Mouse (Mus musculus) urinary bladder, adult 18-20 months (tissue): ENCODE measurements around the gene Pacsin2.

Experiments used
- DNase-seq, 2 experiments: peaks; one replicate each; pipeline ENCODE4 v3.0.0; 2022; ENCODE audit warnings: low spot score in 2 of 2, mixed read lengths in 2 of 2

The Pacsin2 gene

DNA sequence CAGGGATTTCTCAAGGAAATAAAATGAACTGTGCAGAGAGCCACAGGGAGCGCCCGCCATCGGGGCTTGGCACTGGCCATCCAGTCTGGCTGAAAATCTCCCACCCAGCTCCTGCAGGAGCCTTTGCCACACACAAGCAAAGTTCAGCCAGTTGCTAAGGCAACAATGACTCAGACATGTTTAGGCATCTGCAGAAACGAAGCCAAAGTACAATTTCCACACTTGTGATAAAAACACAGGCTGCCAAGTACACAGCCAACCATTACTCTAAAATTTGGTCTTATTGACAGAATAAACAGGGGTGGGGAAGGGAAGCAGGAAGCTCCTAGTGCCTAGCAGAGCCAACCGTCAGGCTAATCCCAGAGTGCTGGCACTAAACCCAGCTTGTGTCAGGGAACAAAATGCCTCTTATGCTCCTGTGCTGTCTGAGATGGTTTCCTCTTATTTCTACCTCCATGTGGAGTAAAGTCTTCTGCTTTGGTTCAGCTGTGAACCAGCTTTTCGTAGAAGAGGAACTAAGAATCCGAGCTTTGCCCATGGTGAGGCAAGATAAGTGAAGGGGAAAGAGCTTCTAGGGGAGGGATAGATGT, 12.7 kb downstream of the Pacsin2 start:
- peak; percentile 43 to 75 for DNase-seq

DNA sequence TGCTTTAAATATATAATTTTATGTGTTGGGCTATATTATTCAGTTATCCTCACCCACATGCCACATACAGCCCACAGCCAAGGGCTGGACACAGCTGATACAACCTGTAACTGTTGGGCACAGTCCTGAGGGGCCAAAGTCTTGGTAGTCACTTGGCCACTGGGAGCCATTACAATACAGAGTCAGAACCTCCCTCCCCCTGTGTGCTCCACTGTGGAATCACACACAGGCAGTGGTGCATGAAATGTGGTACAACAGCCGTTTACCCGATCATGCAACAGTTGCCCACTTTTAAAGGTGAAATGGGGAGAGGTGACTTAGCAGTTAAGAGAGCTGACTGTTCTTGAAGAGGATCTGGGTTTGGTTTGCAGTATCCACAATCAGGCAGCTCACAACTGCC, 14.4 kb downstream of the Pacsin2 start:
- no peak for DNase-seq

DNA sequence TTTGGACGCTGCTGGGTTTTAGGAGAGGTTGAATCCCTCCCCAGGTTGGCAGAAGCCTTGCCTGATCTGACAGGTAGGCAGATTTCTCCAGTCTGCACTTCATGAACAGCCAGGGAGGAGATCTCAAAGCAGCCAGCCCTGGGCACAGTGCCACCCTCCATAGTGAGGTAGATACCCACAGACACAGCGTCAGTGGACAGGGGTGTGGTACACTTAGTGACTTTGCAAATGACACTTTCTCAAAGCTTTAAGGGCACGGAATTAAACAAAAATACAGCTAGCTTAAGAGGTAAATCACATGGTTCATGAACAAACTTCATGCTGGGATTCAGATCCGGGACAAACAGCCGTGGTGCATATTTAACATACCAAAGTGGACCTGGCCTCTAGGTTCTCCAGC, 15.8 kb downstream of the Pacsin2 start:
- DNase-seq: no peak

DNA sequence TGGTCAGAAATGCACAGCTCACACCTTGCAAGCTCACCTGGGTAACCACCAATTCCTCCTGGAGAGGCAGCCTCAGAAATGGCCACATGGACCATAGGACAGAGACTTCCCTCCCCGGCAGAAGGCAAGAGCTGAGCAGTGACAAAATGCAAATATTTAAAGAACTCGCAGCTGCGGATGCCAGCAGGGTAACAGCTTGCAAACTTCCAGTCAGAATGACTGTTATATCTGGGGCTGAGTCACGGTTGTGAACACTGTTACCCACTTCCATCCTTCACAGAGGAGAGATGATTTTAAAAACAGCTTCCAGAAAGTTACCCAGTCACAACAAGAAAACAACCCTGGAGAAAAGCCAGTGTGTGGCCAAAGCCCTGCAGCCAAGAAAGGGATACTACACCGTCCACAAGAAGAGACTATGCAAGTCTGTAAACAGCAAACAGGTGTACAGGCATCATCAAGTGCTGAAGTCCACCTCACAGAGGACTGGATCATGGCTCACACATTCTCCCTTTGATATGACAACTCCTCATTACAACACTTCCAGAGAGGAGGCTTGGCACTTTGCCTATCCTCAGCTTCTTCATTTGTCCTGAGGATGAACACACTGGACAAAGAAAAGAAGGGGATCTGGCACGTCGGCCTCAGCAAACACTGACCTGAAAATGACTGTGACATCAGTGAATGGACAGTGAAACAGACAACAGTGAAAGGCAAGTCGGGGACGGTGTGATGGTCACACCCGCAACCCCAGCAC, 16.4 kb downstream of the Pacsin2 start:
- DNase-seq: peak in 1 of 2 experiments; percentile 37

DNA sequence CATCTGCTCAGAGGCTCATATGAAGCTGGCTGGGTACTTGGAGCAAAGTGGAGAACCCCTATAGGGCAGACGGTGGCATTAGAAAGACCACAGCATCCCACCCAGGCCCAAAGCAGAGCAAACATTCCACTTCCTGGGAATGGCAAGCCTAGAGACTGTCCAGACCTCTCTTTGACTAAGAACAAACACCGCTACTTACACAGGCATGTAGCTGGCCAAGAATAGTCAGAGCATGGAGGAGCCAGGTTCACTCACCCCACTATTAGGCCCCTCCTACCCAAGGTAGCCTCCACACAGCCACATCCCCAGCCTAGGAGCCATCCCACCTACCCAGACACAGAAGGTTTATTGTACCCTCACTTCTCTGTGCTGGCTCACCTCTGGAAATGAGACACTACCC, 18.5 kb downstream of the Pacsin2 start:
- no peak for DNase-seq

DNA sequence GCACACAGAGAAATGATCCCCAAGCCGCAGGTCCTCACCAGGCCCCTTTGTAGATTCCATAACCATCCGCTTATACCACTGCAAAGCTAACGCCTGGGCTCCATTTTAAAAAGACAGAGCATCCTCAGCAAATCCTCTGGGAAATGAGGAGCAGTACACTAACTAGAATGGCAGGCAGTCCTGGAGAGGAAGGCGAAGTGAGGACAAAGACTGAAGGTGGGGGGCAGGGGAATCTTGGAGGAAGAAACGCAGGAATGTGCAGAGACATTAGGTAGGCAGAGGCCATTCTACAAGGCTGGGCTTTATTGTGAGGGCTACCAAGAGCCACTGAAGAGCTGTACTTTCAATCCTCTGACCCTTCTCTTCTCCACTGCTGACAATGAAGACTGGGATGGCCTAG, 19.0 kb downstream of the Pacsin2 start:
- no peak for DNase-seq

DNA sequence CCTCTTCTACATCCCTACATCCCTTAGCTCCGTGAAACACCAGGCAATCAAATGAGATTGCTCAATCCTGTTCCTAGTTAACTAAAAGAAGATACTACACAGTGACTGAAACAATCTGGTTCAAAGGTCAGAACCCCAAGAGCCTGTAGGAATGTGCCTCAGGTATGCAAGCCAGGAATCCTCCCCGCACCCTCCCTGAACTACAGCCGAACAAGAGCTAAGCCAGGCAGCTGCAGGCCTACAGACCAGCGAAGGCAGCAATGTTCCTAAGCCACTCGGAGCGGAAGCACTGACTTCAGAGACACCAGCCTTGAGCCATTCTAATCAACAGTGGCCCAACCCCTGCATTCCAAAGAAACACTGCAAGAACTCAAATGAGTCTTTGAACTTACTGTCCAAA, 20.0 kb downstream of the Pacsin2 start:
- no peak for DNase-seq

DNA sequence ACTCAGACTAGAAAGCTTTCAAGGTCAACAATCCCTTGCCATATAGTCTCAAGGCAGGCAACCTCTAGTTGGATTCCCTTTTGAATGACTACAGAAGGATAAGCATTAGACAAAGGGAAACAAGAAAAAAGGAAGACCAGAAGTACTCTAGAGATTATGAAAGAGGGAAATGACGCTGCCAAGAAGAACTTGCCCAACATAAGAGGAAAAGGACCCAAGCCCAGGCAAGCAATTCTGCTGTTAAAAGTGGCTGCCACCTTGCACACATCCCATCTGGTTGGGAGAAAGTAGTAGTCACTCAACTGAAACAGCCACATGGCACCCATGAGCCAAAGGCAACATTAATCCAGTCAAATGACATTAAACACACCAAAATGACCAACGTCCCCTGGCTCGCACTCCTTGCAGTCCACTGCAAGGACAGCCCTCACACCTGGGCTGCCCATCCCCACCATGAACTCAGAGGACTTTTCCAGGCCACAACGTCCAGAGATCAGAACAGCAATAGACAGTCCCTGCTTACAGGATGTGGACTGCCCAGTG, 21.8 kb downstream of the Pacsin2 start:
- no peak for DNase-seq

DNA sequence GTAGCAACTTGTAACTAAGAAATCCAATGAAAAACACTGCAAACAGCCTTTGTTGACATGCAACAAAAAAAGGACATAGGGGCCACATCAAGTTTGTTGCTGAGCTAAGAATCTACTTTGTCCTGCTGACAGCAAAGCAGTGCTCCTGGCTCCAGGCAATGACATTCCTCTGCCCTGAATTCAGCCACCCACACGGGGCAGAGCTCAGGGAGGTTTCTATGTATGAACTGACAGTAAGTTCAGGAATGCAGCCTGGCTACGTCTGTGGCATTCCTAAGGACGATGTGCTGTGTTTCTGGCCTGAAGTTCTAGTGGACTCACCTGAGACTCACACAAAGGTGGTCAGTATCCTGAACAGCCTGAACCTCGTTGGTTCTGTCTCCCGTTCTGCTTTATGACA, 23.7 kb downstream of the Pacsin2 start:
- no peak for DNase-seq

DNA sequence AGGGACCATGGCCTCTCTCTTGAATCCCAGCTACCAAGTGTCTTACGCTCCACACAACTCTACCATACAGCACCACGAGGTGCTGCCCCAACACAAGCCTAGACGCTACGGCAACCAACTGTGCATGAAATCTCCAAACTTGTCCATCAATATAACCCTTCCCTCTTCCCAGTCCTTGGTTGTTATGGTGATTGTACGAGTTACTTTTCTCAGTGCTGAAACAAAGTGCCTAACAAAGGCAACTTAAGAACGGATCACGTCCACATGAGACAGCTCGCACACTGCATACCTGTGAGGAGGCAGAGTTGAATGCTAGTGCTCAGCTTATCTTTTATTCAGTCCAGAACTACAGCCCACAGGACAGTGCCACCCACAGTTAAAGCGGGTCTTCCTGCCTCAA, 27.9 kb downstream of the Pacsin2 start:
- DNase-seq: no peak

DNA sequence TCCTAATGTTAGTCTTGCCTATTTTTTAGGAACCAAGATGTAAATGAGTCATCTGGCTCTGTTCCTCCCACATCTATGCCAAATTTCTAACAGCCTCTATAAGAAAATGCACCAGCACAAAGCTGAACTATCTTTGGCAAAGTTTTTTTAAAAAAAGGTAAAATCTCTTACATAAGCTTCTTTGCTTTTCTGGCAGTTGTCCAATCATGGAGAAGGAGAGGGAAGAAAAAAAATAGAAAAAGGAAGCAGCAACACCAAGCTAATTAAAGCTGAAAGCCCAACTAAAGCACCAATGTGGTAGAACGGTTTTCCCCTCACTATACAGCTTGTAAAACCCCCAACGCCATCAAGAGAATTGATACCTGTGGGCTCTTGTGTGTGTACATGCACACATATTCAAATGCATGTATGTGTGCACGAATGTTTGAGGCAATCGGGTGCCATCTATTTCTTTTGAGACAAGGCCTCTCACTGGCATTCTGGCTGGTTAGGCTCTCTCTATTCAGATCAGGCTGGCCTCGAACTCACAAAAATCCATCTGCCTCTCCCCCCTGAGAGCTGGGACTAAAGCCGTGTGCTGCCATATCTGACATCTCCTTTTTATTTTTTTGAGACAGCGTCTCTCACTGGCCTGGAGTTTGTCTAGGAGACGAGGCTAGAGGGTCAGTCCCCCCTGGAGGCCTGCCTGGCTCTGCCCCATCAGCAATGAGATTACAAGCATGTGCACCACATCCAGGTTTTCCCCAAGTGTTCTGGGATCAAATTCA, 28.9 kb downstream of the Pacsin2 start:
- no peak for DNase-seq

DNA sequence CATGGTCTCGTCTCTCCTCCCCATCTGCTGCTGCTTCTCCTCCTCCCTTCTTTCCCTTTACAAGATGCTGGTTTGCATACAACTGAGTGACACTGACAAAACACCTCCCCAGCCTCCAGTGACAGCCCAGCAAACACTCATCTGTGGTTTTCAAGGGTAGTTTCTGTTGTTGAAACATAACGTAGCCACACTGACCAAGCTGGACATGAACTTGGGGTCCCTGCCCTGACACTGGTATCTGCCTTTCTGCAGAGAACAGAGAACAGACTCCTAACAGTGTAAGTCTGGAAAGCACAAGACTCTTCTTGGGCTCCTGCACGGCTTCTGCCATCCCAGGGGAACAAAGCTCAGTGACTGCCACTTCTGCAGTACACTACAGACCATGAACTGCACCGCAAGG, 29.7 kb downstream of the Pacsin2 start:
- DNase-seq: no peak

DNA sequence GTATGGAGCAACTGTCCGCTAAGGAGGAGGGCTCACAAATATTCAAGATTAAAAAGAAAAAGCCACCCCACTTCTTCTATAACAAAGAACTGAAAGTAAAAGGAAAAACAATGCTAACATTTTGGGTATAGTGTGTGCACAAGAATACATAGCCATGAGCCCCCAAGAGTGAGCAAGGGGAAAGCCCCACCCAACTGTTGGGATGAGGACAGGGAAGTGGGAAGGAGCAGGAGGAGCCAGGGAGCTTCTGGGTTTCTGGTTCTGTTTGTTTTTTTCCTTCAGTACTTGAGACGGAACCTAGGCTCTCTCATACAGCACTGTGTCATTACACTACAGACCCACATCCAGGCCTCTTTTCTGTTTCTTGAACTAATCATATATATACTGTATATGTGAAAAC, 31.1 kb downstream of the Pacsin2 start:
- no peak for DNase-seq

DNA sequence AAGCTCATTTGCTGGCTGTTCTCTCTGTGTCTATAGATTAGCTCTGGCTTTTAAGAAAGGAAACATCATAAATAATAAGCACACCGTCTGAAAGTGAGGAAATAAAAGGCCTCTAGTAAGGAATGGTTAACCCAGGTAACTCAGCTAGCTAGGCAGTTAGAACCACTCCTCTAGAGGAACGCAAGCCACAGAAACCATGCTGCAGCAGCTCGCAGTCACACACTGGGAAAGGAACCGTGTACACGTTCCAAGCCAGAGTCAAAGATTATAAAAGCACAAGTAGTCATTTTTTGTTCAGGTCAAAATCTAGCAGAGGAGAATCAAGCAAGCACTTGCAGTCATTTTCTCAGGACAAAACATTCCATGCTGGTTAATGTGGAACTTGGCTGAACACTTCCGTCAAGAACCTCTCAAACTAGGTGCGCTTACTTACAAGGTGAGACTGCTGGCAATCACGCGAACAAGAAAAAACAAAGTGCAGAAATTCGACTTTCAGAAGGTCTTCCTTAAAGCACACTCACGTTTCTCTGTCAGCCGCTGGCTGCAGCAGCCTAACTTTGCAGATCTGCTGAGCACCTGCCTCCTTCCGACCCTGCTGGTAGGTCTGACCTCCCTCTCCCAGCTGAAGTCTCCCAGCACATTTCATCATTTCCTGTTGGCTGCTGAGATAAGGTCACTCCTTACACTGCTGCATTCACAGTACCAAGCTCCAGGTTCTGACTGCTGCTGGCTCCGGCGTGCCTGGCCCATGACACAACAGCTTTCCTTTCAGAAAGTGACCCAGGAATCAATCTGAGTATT, 32.0 kb downstream of the Pacsin2 start:
- DNase-seq: peak in 1 of 2 experiments; percentile 33

DNA sequence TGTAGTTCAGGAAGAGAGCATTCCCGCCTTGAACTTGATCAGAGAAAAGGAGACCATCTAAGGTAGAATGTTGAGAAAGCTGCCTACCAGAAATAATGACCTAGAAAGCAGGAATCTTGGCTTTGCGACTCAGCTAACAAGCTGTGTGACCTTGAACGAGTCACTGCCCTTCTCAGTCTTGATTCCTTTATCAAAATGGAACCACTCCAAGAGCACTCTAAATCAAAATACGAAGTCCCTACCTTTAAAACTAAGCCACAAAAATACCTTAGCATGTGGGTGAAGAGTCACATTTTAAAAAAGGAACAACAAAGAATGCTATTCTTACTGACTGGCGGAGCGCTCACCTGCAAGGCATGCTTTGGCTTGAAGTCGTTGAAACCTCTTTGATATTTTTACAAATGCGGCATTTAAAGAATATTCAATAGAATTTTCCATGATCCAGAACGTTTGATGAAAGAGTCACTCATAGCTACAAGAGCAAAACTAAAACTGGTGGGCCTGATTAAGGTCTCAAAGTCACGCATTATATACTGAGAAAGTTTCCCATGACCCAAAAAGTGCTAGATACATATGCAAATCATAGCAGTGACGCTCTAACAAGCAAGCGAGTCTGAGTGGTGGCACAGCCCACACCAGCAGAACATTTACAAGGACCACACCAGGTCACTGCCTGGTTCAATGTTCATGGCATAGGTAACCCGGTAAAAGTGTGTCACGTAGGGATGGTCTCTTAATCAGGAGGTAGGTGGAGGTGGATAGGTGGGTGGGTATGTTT, 33.2 kb downstream of the Pacsin2 start:
- DNase-seq: no peak

DNA sequence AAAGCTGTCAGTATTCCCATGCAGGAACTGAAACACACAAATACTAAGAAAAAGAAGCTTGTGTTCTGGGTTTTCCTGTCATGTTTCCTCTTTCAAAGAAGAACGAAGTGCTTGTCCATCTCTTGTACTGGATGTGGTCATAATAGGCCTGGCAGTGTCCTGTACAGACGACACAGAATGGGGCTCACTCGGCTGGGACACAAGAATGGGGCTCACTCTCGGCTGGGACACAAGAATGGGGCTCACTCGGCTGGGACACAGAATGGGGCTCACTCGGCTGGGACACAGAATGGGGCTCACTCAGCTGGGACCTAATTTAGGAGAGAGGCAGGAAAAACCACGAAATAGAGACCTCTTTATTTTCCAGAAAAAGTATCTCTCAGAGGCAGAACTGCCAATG, 34.0 kb downstream of the Pacsin2 start:
- no peak for DNase-seq

DNA sequence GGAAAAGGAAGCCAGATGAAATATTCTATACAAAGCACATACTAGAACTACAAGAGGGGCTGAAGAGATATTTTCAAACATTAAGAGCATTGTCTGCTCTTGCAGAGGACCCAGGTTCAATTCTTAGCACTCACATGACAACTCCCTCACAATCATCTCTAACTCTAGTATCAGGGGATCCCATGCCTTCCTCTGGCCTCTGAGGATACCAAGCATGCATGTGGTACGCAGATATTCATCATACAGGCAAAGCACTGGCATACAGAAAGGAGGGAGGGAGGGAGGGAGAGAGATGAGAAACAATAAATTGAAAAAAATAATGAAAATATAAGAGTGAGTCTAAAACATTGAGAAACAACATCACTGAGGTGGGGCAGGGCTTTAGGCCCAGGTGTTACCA, 35.8 kb downstream of the Pacsin2 start:
- DNase-seq: no peak

DNA sequence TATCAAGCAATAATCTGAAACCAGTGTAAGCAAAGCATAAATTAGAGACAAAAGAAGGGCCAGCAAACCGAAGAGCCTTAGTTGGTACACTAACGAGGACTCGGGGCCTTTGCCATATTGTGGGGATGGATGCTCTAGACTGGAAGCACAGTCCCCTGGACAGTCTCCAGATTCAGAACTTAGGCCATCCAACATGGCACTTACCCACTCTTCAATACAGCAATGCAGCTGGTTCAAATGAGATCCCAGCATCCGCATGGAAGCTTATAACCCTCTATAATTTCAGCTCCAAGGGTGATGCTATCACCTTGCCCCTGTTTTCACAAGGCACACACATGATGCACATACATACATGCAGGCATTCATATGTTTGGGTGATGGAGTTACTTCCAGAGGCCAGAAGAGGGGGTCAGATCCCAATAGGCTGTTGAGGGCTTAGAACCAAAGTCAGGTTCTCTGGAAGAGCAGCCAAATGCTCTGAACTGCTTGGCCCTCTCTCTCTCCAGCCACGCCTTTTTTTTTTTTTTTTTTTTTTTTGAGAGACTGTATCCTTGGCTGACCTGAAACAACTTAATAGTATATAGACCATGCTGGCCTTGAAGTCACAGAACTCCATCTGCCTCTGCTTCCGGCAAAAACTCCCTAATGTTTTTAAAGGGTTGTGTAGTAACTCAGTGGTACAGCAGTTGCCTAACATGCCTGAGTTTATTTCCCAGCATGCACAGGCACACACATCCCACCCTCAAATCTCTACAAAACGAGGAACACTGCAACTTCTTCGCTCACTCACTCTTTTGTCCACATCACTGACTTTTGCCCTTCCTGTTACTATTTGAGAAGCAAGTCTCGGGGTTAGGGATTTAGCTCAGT, 36.9 kb downstream of the Pacsin2 start:
- DNase-seq: no peak

DNA sequence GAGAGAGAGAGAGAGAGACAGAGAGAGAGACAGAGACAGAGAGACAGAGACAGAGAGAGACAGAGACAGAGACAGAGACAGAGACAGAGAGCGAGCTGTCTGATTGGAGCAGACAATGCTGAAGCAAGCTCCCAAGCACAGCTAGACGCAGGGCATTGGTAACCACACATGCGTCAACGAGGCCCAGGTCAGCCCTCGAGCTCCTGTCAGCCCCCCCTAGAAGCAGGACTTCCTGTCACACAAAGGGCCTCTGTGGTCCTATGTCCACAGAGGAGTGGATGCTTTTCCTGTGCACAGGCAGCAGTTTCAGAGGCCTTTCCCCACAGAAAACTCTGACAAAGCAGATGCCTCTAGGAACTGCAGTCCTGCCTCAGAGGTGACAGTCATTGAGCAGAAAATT, 38.6 kb downstream of the Pacsin2 start:
- DNase-seq: no peak

DNA sequence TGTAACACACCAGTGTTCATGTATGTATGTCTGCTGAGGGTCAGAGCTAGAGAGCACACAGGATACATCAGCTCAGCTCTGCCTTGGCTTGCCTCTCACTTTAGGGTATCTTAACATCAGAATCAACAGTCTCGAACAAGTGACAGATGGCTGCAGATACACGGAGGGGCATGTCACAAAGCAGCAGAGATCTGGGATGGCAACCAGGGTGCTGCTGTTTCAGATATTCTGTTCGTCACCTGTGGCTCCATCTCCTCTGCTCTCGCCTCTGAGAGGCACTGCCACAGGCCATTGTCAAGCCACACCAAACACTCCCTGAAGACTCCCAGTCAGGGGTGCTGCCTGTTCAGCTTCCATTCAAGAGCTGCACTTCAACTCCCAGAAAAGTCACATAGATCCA, 39.1 kb downstream of the Pacsin2 start:
- DNase-seq: no peak
